Mouse (Mus musculus): ENCODE measurements at regions not wholly inside any gene's neighbourhood (a gene's known extent, or its start where the extent isn't known, plus 50 kb on each side); places are given as distances from the start of the nearest gene placed in this dataset.

- Histone ChIP-seq H3K4me3 (ENCODE audit: low read depth, low read length) (no peak overlapping the region), H3K4me2 (replicated peaks; ENCODE audit: low read depth) (no peak overlapping the region), H3K4me1 (replicated peaks; ENCODE audit: control insufficient read depth, insufficient read depth) (0 out of 2 replicates have a peak, but pooled peaks cover 2% of the 10 kb centered on the region), H3K27me3 (ENCODE audit: control insufficient read depth, insufficient read depth, low read length) (no peaks in the 10 kb centered on the region), H3K27ac (replicated peaks) (no peak overlapping the region), H3K9me3 (ENCODE audit: control insufficient read depth, low read length) (no peaks in the 10 kb centered on the region), H3K9ac (ENCODE audit: low read length) (no peak overlapping the region), H3K36me3 (ENCODE audit: control insufficient read depth, insufficient read depth, low read length) (no peaks in the 10 kb centered on the region)
- ATAC-seq (ENCODE audit: low FRiP score, low TSS enrichment) (no peak), DNase-seq (ENCODE audit: low spot score) (no peak)
- no peak for TF ChIP-seq CTCF (IDR thresholded peaks at IDR 0.05; ENCODE audit: low read depth)
- no peak for TF ChIP-seq EP300 (optimal IDR thresholded peaks at IDR 0.05)
- WGBS = 33% methylated on average over 9 of the region's 9 CpGs
Observed at GRCm38 (mm10) chr9:61489147-61489546, 117.0 kb downstream of the Tle3 start.

GRCm38 (mm10) chr9:61487824-61488223, 115.7 kb downstream of the Tle3 start:
- Histone ChIP-seq H3K27ac (replicated peaks) (no peak overlapping the region), H3K9ac (ENCODE audit: low read length) (no peak overlapping the region), H3K4me2 (replicated peaks; ENCODE audit: low read depth) (no peak overlapping the region), H3K9me3 (ENCODE audit: control insufficient read depth, low read length) (no peaks in the 10 kb centered on the region), H3K4me1 (replicated peaks; ENCODE audit: control insufficient read depth, insufficient read depth) (0 out of 2 replicates have a peak, but pooled peaks cover 2% of the 10 kb centered on the region), H3K27me3 (ENCODE audit: control insufficient read depth, insufficient read depth, low read length) (no peaks in the 10 kb centered on the region), H3K36me3 (ENCODE audit: control insufficient read depth, insufficient read depth, low read length) (no peaks in the 10 kb centered on the region), H3K4me3 (ENCODE audit: low read depth, low read length) (no peak overlapping the region)
- WGBS = 82% methylated on average over 12 of the region's 12 CpGs
- ATAC-seq (ENCODE audit: low FRiP score, low TSS enrichment) (peak; percentile 66; the same call in 1 of the 2 replicates), DNase-seq (ENCODE audit: low spot score) (no peak)
- TF ChIP-seq CTCF (IDR thresholded peaks at IDR 0.05; ENCODE audit: low read depth) = no peak
- TF ChIP-seq EP300 (optimal IDR thresholded peaks at IDR 0.05) = no peak

GRCm38 (mm10) chr9:61487146-61487545, 115.0 kb downstream of the Tle3 start:
- Histone ChIP-seq H3K9ac (ENCODE audit: low read length) (no peak overlapping the region), H3K36me3 (ENCODE audit: control insufficient read depth, insufficient read depth, low read length) (no peaks in the 10 kb centered on the region), H3K4me2 (replicated peaks; ENCODE audit: low read depth) (no peak overlapping the region), H3K4me3 (ENCODE audit: low read depth, low read length) (no peak overlapping the region), H3K27me3 (ENCODE audit: control insufficient read depth, insufficient read depth, low read length) (no peaks in the 10 kb centered on the region), H3K9me3 (ENCODE audit: control insufficient read depth, low read length) (no peaks in the 10 kb centered on the region), H3K4me1 (replicated peaks; ENCODE audit: control insufficient read depth, insufficient read depth) (0 out of 2 replicates have a peak, but pooled peaks cover 2% of the 10 kb centered on the region), H3K27ac (replicated peaks) (no peak overlapping the region)
- WGBS = 60% methylated on average over 7 of the region's 7 CpGs
- TF ChIP-seq CTCF (IDR thresholded peaks at IDR 0.05; ENCODE audit: low read depth) (no peak), EP300 (optimal IDR thresholded peaks at IDR 0.05) (no peak)
- no peak for ATAC-seq (ENCODE audit: low FRiP score, low TSS enrichment)
- no peak for DNase-seq (ENCODE audit: low spot score)

- peak; percentile 45 for DNase-seq (ENCODE audit: low spot score)
- 17% methylated on average over 3 of the region's 3 CpGs for WGBS
- Histone ChIP-seq H3K36me3 (ENCODE audit: control insufficient read depth, insufficient read depth, low read length) (no peaks in the 10 kb centered on the region), H3K27ac (replicated peaks) (no peak overlapping the region), H3K9me3 (ENCODE audit: control insufficient read depth, low read length) (no peaks in the 10 kb centered on the region), H3K4me3 (ENCODE audit: low read depth, low read length) (no peak overlapping the region), H3K27me3 (ENCODE audit: control insufficient read depth, insufficient read depth, low read length) (no peaks in the 10 kb centered on the region), H3K4me1 (replicated peaks; ENCODE audit: control insufficient read depth, insufficient read depth) (no peaks in the 10 kb centered on the region), H3K9ac (ENCODE audit: low read length) (no peak overlapping the region), H3K4me2 (replicated peaks; ENCODE audit: low read depth) (no peak overlapping the region)
- no peak for TF ChIP-seq CTCF (IDR thresholded peaks at IDR 0.05; ENCODE audit: low read depth)
- TF ChIP-seq EP300 (optimal IDR thresholded peaks at IDR 0.05) = no peak
- no peak for ATAC-seq (ENCODE audit: low FRiP score, low TSS enrichment)
Observed at GRCm38 (mm10) chr9:61484391-61484790, 112.2 kb downstream of the Tle3 start.

- no peak for DNase-seq (ENCODE audit: low spot score)
- 49% methylated on average over 6 of the region's 6 CpGs for WGBS
- Histone ChIP-seq H3K27me3 (ENCODE audit: control insufficient read depth, insufficient read depth, low read length) (no peaks in the 10 kb centered on the region), H3K9ac (ENCODE audit: low read length) (no peak overlapping the region), H3K27ac (replicated peaks) (no peak overlapping the region), H3K4me1 (replicated peaks; ENCODE audit: control insufficient read depth, insufficient read depth) (no peaks in the 10 kb centered on the region), H3K4me3 (ENCODE audit: low read depth, low read length) (no peak overlapping the region), H3K4me2 (replicated peaks; ENCODE audit: low read depth) (no peak overlapping the region), H3K36me3 (ENCODE audit: control insufficient read depth, insufficient read depth, low read length) (no peaks in the 10 kb centered on the region), H3K9me3 (ENCODE audit: control insufficient read depth, low read length) (no peaks in the 10 kb centered on the region)
- no peak for ATAC-seq (ENCODE audit: low FRiP score, low TSS enrichment)
- TF ChIP-seq EP300 (optimal IDR thresholded peaks at IDR 0.05) (no peak), CTCF (IDR thresholded peaks at IDR 0.05; ENCODE audit: low read depth) (no peak)
Observed at GRCm38 (mm10) chr9:61479626-61480025, 107.5 kb downstream of the Tle3 start.

GRCm38 (mm10) chr9:61478862-61479261, 106.7 kb downstream of the Tle3 start:
- ATAC-seq (ENCODE audit: low FRiP score, low TSS enrichment) (no peak), DNase-seq (ENCODE audit: low spot score) (no peak)
- H3K9ac ChIP-seq (ENCODE audit: low read length) = no peak overlapping the region
- no peaks in the 10 kb centered on the region for H3K36me3 ChIP-seq (ENCODE audit: control insufficient read depth, insufficient read depth, low read length)
- H3K27ac ChIP-seq (replicated peaks) = no peak overlapping the region
- no peak overlapping the region for H3K4me3 ChIP-seq (ENCODE audit: low read depth, low read length)
- H3K4me2 ChIP-seq (replicated peaks; ENCODE audit: low read depth) = no peak overlapping the region
- WGBS = 27% methylated on average over 9 of the region's 9 CpGs
- H3K9me3 ChIP-seq (ENCODE audit: control insufficient read depth, low read length) = no peaks in the 10 kb centered on the region
- TF ChIP-seq EP300 (optimal IDR thresholded peaks at IDR 0.05) (no peak), CTCF (IDR thresholded peaks at IDR 0.05; ENCODE audit: low read depth) (no peak)
- no peaks in the 10 kb centered on the region for H3K27me3 ChIP-seq (ENCODE audit: control insufficient read depth, insufficient read depth, low read length)
- no peaks in the 10 kb centered on the region for H3K4me1 ChIP-seq (replicated peaks; ENCODE audit: control insufficient read depth, insufficient read depth)

Data from stomach, postnatal 0 days (tissue).